Mouse (Mus musculus): ENCODE data around the gene Clcn2. TPM values are rescaled to one million over a fixed set of nuclear protein-coding genes. Genes with fewer than 3 reads are reported as not detected.

Clcn2 gene
- polyA plus RNA-seq (2017; shearing (Covaris generic)) = 0.88 TPM

DNA sequence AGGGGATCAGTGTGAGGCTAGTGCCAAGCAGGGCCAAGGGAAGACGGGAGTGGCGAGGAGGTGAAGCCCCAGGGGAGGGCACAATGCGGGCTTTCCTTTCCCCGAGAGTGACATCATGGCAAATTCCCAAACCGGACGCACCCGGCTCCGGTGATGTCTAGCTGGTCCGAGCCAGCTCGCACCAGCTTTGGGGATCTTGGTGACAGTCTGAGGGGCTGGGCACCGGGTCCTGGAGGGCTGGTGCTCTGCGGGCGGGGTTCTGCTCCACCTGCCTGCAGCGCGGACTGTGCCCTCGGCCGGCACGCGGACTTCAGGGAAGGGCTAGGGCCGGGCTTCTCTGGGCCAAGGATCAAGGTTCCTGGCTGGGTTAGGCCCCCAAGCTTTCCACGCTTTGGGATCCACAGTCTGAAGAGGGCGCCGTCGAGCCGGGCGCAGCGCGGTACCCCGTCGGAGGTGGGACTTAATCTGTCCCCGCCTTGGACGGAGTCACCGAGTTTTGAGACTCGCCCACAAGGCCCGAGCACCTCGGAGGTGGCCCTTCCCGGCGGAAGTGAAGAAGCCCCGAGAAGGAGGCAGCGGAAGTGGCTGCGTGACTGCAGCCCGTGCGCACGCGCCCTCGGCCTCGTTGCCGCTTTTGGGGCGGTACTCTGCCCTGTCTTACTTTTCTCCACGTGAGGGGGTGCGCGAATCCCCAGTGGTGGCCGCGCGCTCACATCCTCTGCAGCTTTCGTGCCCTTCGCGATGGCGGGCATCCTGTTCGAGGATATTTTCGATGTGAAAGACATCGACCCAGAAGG, at the start of gene Clcn2, which contains the start of gene Polr2h:
Gene Clcn2 (minus strand): TSS at position 566 of the 797 bp plus-strand sequence.
Gene Polr2h (plus strand): TSS at position 485 of the 797 bp plus-strand sequence.

DNA sequence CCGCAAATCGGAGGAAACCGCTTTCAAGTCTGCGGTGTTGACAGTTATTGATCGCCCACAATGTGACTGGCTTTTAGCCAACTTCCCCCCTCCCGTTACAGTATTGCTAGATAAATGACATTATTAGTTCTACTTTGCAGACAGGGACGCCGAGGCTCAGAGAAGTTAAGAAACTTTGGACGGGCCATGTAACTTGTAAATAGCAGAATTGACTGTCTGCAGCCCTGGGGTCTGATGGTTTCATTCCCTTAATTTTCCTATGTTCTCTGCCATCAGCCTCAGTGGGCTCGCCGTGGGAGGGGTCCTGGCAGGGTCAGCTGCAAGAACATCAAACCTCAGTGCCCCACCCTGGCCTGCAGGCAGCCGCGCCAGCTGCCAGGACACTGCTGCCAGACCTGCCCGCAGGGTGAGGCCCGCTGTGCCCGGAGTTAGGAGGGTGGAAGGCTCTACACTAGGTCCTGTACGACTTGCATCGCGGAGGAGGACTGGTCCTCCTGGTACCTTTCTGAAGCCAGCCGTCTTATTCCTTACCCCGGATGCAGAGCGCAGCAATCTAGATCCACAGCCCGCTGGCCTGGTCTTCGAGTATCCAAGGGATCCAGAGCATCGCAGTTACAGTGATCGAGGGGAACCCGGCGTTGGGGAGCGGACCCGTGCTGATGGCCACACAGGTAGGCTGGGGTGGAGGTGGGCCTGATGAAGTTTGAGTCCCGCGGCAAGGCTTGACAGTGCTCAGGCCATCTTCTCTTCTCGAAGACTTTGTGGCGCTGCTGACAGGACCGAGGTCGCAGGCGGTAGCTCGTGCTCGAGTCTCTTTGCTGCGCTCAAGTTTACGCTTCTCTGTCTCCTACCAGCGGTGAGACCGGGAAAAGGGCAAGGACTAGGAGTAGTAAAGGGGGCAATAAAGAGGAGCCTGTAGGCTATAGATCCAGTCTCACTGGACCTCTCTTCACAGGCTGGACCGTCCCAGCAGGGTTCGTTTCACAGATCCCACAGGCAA, 16.5 kb upstream of the Clcn2 start, which contains the start of gene Thpo:
Gene Thpo (minus strand): TSS at position 781 of the 1,000 bp plus-strand sequence.

DNA sequence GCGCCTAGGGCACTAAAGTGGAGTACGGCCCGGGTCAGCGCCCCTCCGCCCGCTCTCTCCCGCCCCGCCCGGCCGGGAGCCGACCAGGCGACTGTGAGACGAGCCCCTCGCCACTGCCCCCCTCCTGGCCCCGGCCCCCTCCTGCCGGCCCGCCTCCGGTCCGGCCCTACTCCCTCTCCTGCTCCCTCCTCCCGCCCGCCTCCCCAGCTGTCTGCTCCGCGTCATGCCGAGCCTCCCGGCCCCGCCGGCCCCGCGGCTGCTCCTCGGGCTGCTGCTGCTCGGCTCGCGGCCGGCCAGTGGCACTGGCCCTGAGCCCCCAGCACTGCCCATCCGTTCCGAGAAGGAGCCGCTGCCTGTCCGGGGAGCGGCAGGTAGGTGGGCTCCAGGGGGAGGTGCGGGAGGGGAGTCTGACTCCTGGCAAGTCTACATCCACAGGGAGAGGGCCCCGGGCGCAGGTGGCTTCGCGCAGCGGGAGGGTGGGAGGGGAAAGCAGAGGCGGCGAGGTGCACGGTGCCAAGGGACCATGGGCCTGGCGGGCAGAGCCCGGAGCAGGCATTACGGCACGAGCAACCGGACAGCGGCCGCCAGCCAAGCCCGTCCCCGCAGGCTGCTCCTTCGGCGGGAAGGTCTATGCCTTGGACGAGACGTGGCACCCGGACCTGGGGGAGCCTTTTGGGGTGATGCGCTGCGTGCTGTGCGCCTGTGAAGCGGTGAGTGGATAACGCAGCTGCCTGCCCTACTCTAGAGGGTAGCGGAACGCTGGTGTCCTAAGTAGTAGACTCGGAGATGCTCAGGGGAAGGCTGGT, 15.6 kb upstream of the Clcn2 start, which contains the start of gene Chrd:
Gene Chrd (plus strand): TSS at position 203 of the 806 bp plus-strand sequence.

DNA sequence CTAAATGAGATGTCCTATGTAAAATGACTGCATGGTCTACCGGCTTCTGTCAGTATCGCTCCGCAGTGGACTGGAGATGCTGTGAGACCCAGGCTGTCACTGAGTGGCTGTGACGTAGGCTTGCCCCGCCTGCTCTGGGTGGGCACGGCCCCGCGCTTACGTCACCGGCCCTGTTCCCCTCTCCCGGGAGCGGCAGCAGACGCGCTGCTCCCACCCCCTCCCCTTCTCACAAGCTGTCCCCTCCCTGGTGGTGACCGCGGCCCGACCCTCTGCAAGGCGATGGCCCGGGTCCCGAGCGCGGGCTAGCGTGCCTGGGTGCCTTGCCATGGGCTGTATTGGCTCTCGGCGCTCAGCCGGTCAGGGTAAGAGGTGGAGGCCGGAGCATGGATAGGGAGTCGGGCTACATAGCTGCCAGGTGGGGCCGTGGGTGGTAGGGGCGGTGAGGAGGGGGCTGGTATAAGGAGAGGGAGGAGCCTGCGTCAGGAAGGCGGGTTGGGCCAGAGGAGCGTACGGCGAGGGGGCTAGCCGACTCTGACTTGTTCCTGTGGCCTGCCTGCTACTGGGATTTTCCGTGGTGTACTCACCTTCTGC, 24.3 kb downstream of the Clcn2 start, which contains the start of gene Fam131a:
Gene Fam131a (plus strand): TSS at position 131 of the 591 bp plus-strand sequence.

GRCm38 (mm10) chr16:20668013-20668412, 49.5 kb downstream of the Clcn2 start, which contains the start of gene Eif4g1:
TSS of gene Eif4g1 (plus strand) at chr16:20668313.

Other genes with a start within 250 kb of the Clcn2 start
- 21.3 TPM for gene Eif2b5, start 218.9 kb downstream of the Clcn2 start, polyA plus RNA-seq (2017; shearing (Covaris generic))
- gene Dvl3, start 200.8 kb downstream of the Clcn2 start, polyA plus RNA-seq (2017; shearing (Covaris generic)) = 5.8 TPM
- gene Ap2m1, start 182.3 kb downstream of the Clcn2 start, polyA plus RNA-seq (2017; shearing (Covaris generic)) = 486 TPM
- gene Abcf3, start 169.2 kb downstream of the Clcn2 start, polyA plus RNA-seq (2017; shearing (Covaris generic)) = 122 TPM
- 0.30 TPM for gene Vwa5b2, start 128.3 kb downstream of the Clcn2 start, polyA plus RNA-seq (2017; shearing (Covaris generic))
- gene Eef1akmt4, start 106.2 kb downstream of the Clcn2 start, polyA plus RNA-seq (2017; shearing (Covaris generic)) = 16.9 TPM
- gene Gm49333, start 106.1 kb downstream of the Clcn2 start, polyA plus RNA-seq (2017; shearing (Covaris generic)) = not detected
- gene Alg3, start 106.0 kb downstream of the Clcn2 start, polyA plus RNA-seq (2017; shearing (Covaris generic)) = 44.0 TPM
- not detected for gene Camk2n2, start 96.5 kb downstream of the Clcn2 start, polyA plus RNA-seq (2017; shearing (Covaris generic))
- gene Ece2, start 87.9 kb downstream of the Clcn2 start, polyA plus RNA-seq (2017; shearing (Covaris generic)) = not detected
- 308 TPM for gene Psmd2, start 66.1 kb downstream of the Clcn2 start, polyA plus RNA-seq (2017; shearing (Covaris generic))
- 165 TPM for gene Eif4g1, start 49.4 kb downstream of the Clcn2 start, polyA plus RNA-seq (2017; shearing (Covaris generic))
- gene Fam131a, start 24.5 kb downstream of the Clcn2 start, polyA plus RNA-seq (2017; shearing (Covaris generic)) = 1.2 TPM
- 64.9 TPM for gene Polr2h, start 81 bp downstream of the Clcn2 start, polyA plus RNA-seq (2017; shearing (Covaris generic))
- not detected for gene Chrd, start 15.4 kb upstream of the Clcn2 start, polyA plus RNA-seq (2017; shearing (Covaris generic))
- gene Thpo, start 16.8 kb upstream of the Clcn2 start, polyA plus RNA-seq (2017; shearing (Covaris generic)) = not detected

All from inflammation-experienced regulatory T-cells, adult 16 weeks (primary cell).